Mouse (Mus musculus) C2C12 (cell line): ENCODE results near the gene Egflam.

Experiments used
- CTCF ChIP-seq: IDR thresholded peaks from one replicate; pipeline ENCODE4 v1.5.1; 2011; ENCODE audit not compliant: control insufficient read depth, insufficient read depth, insufficient read length
- FOSL1 ChIP-seq: IDR thresholded peaks from one replicate; pipeline ENCODE4 v1.8.0; 2011; ENCODE audit warnings: mild to moderate bottlenecking, low read length; ENCODE audit not compliant: poor library complexity, insufficient read depth, severe bottlenecking
- MYOD1 ChIP-seq: IDR thresholded peaks from one replicate; pipeline ENCODE4 v1.6.1; 2011; ENCODE audit warnings: low read depth; ENCODE audit not compliant: control insufficient read depth, insufficient read length
- MYOG ChIP-seq: IDR thresholded peaks from one replicate; pipeline ENCODE4 v1.6.1; 2011; ENCODE audit not compliant: control insufficient read depth, insufficient read length; ENCODE audit errors: extremely low read depth
- USF1 ChIP-seq: IDR thresholded peaks from one replicate; pipeline ENCODE4 v1.6.1; 2011; ENCODE audit warnings: low read depth, mild to moderate bottlenecking, control low read depth, moderate library complexity

DNA sequence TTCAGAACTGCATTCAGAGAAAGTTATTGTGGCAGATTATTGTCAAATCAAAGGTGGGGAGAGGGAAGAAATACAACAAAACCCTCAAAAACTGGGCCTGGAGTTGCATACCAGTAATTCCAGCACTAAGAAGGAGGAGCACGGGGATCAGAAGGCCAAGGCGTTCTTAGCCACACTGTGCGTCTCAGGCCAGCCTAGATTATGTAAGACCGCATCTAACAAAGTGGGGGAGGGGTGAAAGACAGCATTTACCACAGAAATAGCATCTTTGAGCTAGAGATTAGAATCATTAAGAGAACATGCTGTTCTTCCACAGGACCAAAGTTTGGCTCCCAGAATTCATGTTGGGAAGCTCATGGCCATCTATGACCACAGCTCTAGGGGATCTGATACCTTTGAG is 14.8 kb downstream of the Egflam start:
- TF ChIP-seq CTCF (no peak), FOSL1 (no peak), MYOD1 (no peak), USF1 (no peak), MYOG (no peak)
